Mouse (Mus musculus) ZHBTc4 (cell line): ENCODE results near the gene Dab2ip.

Experiments
- DNase-seq: peaks from one replicate; pipeline ENCODE4 v3.0.0-alpha.2; 2011; ENCODE audit warnings: low read depth, low spot score

Dab2ip gene

GRCm38 (mm10) chr2:35713460-35713859 lies 155.4 kb downstream of the Dab2ip start:
- no peak for DNase-seq

- peak; percentile 36 for DNase-seq
Measured at GRCm38 (mm10) chr2:35714742-35715167, 156.7 kb downstream of the Dab2ip start.

- DNase-seq = no peak
Measured at GRCm38 (mm10) chr2:35715485-35715884, 157.4 kb downstream of the Dab2ip start.

GRCm38 (mm10) chr2:35716175-35716574 lies 158.1 kb downstream of the Dab2ip start:
- DNase-seq = no peak

GRCm38 (mm10) chr2:35718003-35718500 lies 160.0 kb downstream of the Dab2ip start:
- DNase-seq = no peak

- DNase-seq = no peak
Measured at GRCm38 (mm10) chr2:35718662-35719061, 160.6 kb downstream of the Dab2ip start.

GRCm38 (mm10) chr2:35719230-35720005 lies 161.4 kb downstream of the Dab2ip start:
- no peak for DNase-seq

GRCm38 (mm10) chr2:35720104-35720503 lies 162.0 kb downstream of the Dab2ip start:
- DNase-seq = no peak

GRCm38 (mm10) chr2:35720550-35720949 lies 162.5 kb downstream of the Dab2ip start:
- no peak for DNase-seq

GRCm38 (mm10) chr2:35720956-35721355 lies 162.9 kb downstream of the Dab2ip start:
- DNase-seq = no peak

GRCm38 (mm10) chr2:35722821-35723220 lies 164.8 kb downstream of the Dab2ip start:
- peak; percentile 53 for DNase-seq

GRCm38 (mm10) chr2:35723267-35723666 lies 165.2 kb downstream of the Dab2ip start:
- no peak for DNase-seq

- DNase-seq = no peak
Measured at GRCm38 (mm10) chr2:35723691-35724090, 165.6 kb downstream of the Dab2ip start.

GRCm38 (mm10) chr2:35728633-35729032 lies 170.6 kb downstream of the Dab2ip start:
- DNase-seq = no peak

GRCm38 (mm10) chr2:35729077-35730065 lies 171.3 kb downstream of the Dab2ip start:
- no peak for DNase-seq

- DNase-seq = no peak
Measured at GRCm38 (mm10) chr2:35731671-35732449, 173.8 kb downstream of the Dab2ip start.

GRCm38 (mm10) chr2:35735001-35735400 lies 176.9 kb downstream of the Dab2ip start:
- DNase-seq = peak; percentile 81

GRCm38 (mm10) chr2:35736061-35736460 lies 178.0 kb downstream of the Dab2ip start:
- DNase-seq = peak; percentile 67

GRCm38 (mm10) chr2:35737467-35738027 lies 179.5 kb downstream of the Dab2ip start:
- DNase-seq = no peak

- DNase-seq = peak; percentile 37
Measured at GRCm38 (mm10) chr2:35739669-35740254, 181.7 kb downstream of the Dab2ip start.

- DNase-seq = no peak
Measured at GRCm38 (mm10) chr2:35745876-35746275, 187.8 kb downstream of the Dab2ip start.
